Mouse (Mus musculus): ENCODE results near the gene Hmgcl.
A peak's percentile ranks its signal among the peaks of the same experiment; 100 is the strongest.

Gene Hmgcl

DNA sequence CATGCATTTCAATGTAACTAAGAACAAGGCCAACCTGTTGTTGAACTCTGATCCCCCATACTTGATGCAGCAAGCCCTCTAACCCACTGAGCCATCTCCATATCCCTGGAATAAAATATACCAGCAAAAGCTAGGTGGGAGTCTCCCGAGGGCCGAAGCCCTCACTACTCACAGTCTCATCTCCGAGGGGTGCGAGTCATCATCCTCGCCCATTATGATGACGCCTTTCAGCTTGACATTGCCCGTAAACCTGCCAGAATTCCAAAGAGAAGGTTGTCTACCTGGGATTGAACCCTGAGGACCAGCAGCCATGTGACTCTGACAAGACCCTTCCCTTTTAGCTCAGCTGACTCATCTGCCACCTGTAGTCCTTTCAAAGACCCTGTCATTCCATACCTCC is 39.5 kb downstream of the Hmgcl start:
- DNase-seq (ENCODE audit: low spot score in 2 of 2) = no peak

GRCm38 (mm10) chr4:135986301-135986942 is 40.2 kb downstream of the Hmgcl start:
- no peak for DNase-seq (ENCODE audit: low spot score in 2 of 2)

- peak; percentile 86 to 91 for DNase-seq (ENCODE audit: low spot score in 2 of 2)
Observed at GRCm38 (mm10) chr4:135986943-135987710, 40.9 kb downstream of the Hmgcl start, which contains the start of gene Pithd1. TSS of gene Pithd1 (minus strand) at chr4:135987264.

- no peak for DNase-seq (ENCODE audit: low spot score in 2 of 2)
Observed at GRCm38 (mm10) chr4:135987714-135988113, 41.5 kb downstream of the Hmgcl start.

- DNase-seq (ENCODE audit: low spot score in 2 of 2) = no peak
Observed at GRCm38 (mm10) chr4:135993941-135994340, 47.7 kb downstream of the Hmgcl start.

GRCm38 (mm10) chr4:135995118-135995517 is 48.9 kb downstream of the Hmgcl start:
- DNase-seq (ENCODE audit: low spot score in 2 of 2) = no peak

DNA sequence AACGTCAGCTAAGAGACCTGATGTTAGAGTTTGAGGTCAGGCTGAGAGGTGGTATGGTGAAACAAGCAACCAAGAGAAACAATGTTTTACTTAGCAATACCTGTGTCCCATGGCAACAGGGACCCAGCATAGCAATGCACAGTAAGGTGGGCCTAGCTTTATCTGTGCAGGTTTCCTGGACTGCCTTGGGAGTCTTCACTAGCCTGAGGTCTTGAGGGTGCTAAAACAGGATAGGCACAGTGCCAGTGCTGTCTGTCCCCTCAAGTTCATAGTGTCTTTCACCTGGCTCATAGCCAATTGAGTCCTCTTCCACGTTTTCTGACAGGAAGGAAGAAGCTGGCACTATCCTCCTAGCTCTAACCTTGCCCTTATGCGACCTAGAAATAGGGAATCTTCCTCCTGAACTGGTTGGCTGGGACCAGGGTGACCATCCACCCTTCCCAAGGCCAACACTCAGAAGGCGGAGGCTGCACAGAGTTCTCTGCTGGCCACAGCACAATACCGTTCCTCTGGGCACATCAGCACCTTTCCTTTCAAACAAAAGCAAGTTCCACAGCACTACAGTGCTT is 57.9 kb downstream of the Hmgcl start:
- DNase-seq (ENCODE audit: low spot score in 2 of 2) = no peak

- DNase-seq (ENCODE audit: low spot score in 2 of 2) = no peak
Observed at GRCm38 (mm10) chr4:136004921-136005320, 58.7 kb downstream of the Hmgcl start.

DNA sequence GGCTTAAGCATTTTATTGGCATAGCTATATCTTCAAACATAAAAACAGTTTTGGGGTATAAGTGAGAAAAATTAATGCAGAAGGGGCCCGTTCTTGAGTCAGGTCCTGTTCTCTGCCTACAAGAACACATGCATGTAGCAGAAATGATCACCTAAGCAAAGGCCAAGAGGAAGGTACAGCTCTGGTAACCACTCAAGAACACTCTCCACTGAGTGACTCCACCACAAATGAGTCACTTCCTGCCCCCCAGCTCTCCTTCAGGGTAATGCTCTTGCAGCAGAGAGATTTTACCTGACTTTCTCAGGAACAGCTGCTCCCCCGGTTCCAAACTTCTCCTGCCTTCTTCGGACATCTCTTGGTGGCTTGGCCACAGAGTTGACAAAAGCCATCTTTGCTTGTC is 60.6 kb downstream of the Hmgcl start:
- DNase-seq (ENCODE audit: low spot score in 2 of 2) = no peak

GRCm38 (mm10) chr4:136008782-136009447 is 62.7 kb downstream of the Hmgcl start:
- no peak for DNase-seq (ENCODE audit: low spot score in 2 of 2)

GRCm38 (mm10) chr4:136010586-136010985 is 64.3 kb downstream of the Hmgcl start:
- no peak for DNase-seq (ENCODE audit: low spot score in 2 of 2)
